Mouse (Mus musculus) CH12.LX (cell line): Measurements from ENCODE around the gene Cacna1c.

Experiments
- BHLHE40 ChIP-seq: IDR thresholded peaks from 2 replicates; pipeline ENCODE4 v1.6.1; 2011; ENCODE audit warnings: mild to moderate bottlenecking, low read depth, low read length, improper control_type of control experiment
- CTCF ChIP-seq, 2 experiments: IDR thresholded peaks in 1 of 2; conservative IDR thresholded peaks in 1 of 2; 2 replicates each; pipeline ENCODE4 v1.5.1; 2011 to 2012; ENCODE audit warnings: low read depth in 2 of 2, low read length in 2 of 2, improper control_type of control experiment in 1 of 2, inconsistent platforms in 1 of 2, mild to moderate bottlenecking in 1 of 2, moderate library complexity in 1 of 2
- EP300 ChIP-seq: IDR thresholded peaks from 2 replicates; pipeline ENCODE4 v1.6.1; 2011; ENCODE audit warnings: low read length, improper control_type of control experiment
- ETS1 ChIP-seq: conservative IDR thresholded peaks from 2 replicates; pipeline ENCODE4 v1.6.1; 2012; ENCODE audit warnings: low read depth, mild to moderate bottlenecking, inconsistent platforms, low read length, improper control_type of control experiment, moderate library complexity
- MAFK ChIP-seq: IDR thresholded peaks from 2 replicates; pipeline ENCODE4 v1.6.1; 2011; ENCODE audit warnings: low read length, improper control_type of control experiment; ENCODE audit not compliant: insufficient replicate concordance
- POLR2A ChIP-seq: IDR thresholded peaks from 2 replicates; pipeline ENCODE4 v1.6.1; 2011; ENCODE audit warnings: low read depth, mild to moderate bottlenecking, improper control_type of control experiment, low read length
- RAD21 ChIP-seq: IDR thresholded peaks from 2 replicates; pipeline ENCODE4 v1.6.1; 2011; ENCODE audit warnings: low read depth, mild to moderate bottlenecking, low read length, improper control_type of control experiment, moderate library complexity
- RCOR1 ChIP-seq: conservative IDR thresholded peaks from 2 replicates; pipeline ENCODE4 v1.6.1; 2012; ENCODE audit warnings: low read depth, mild to moderate bottlenecking, inconsistent platforms, low read length, improper control_type of control experiment
- SMC3 ChIP-seq: IDR thresholded peaks from 2 replicates; pipeline ENCODE4 v1.6.1; 2011; ENCODE audit warnings: low read depth, low read length, improper control_type of control experiment
- ZC3H11A ChIP-seq: IDR thresholded peaks from 2 replicates; pipeline ENCODE4 v1.6.1; 2012; ENCODE audit warnings: low read depth, mild to moderate bottlenecking, inconsistent platforms, low read length, improper control_type of control experiment
- ZKSCAN1 ChIP-seq: IDR thresholded peaks from 2 replicates; pipeline ENCODE4 v1.6.1; 2012; ENCODE audit warnings: low read depth, inconsistent platforms, low read length, improper control_type of control experiment, borderline replicate concordance
- ZMIZ1 ChIP-seq: IDR thresholded peaks from 2 replicates; pipeline ENCODE4 v1.6.1; 2012; ENCODE audit warnings: low read depth, mild to moderate bottlenecking, inconsistent platforms, low read length, improper control_type of control experiment

GRCm38 (mm10) chr6:119008638-119009166 lies 187.5 kb downstream of the Cacna1c start:
- TF ChIP-seq BHLHE40 (no peak), MAFK (no peak), EP300 (no peak), ZMIZ1 (no peak), CTCF (conservative IDR thresholded peaks at IDR 0.05 in 1 of 2, IDR thresholded peaks at IDR 0.05 in 1 of 2; ENCODE audit: low read depth in 2 of 2, low read length in 2 of 2) (no peak), RAD21 (no peak), ZKSCAN1 (no peak), ETS1 (no peak), RCOR1 (no peak), SMC3 (no peak), ZC3H11A (no peak), POLR2A (no peak)
